Mouse (Mus musculus) heart, embryonic 14.5 days (tissue): Measurements from ENCODE around the gene Ifi202b. TPM values are rescaled to one million over a fixed set of nuclear protein-coding genes. Genes with fewer than 3 reads are reported as not detected.
"Not testable (repeated sequence)": the region's sequence is repeated elsewhere in the genome, so short reads cannot be mapped to it uniquely, and the experiment has no call there.

Experiments used
- ATAC-seq: fragments of 200-750 bp; cut with Nextera tagmentation; 2 replicates; pipeline ENCODE4 v1.8.0; 2017; ENCODE audit warnings: low read depth, moderate TSS enrichment; ENCODE audit not compliant: insufficient number of reproducible peaks, insufficient read depth, low FRiP score
- H3K27ac ChIP-seq, 2 experiments: fragments of 200-500 bp in 1 of 2; fragments of 300-500 bp in 1 of 2; sonication (generic) in 1 of 2; replicated peaks in 1 of 2; 2 replicates each; pipeline ENCODE4 v1.5.1; 2012 to 2014; ENCODE audit warnings: low read depth in 2 of 2, low read length in 2 of 2, control low read depth in 1 of 2, mild to moderate bottlenecking in 1 of 2, mixed read lengths in 1 of 2; ENCODE audit not compliant: control insufficient read depth in 1 of 2, insufficient read depth in 1 of 2
- H3K27me3 ChIP-seq: fragments of 300-500 bp; sonication (generic); 2 replicates; pipeline ENCODE4 v1.6.1; 2014; ENCODE audit warnings: mild to moderate bottlenecking, low read length, control low read depth; ENCODE audit not compliant: control insufficient read depth, insufficient read depth
- H3K36me3 ChIP-seq: fragments of 300-500 bp; sonication (generic); 2 replicates; pipeline ENCODE4 v1.6.1; 2014; ENCODE audit warnings: mild to moderate bottlenecking, control low read depth, low read length, mixed read lengths; ENCODE audit not compliant: control insufficient read depth, insufficient read depth
- H3K4me1 ChIP-seq, 2 experiments: fragments of 200-500 bp in 1 of 2; fragments of 300-500 bp in 1 of 2; sonication (generic) in 1 of 2; 2 replicates each; pipeline ENCODE4 v1.6.1; 2012 to 2014; ENCODE audit warnings: low read length in 2 of 2, control low read depth in 1 of 2, mixed read lengths in 1 of 2; ENCODE audit not compliant: control insufficient read depth in 2 of 2, insufficient read depth in 2 of 2
- H3K4me2 ChIP-seq: fragments of 300-500 bp; sonication (generic); 2 replicates; pipeline ENCODE4 v1.6.1; 2014; ENCODE audit warnings: mild to moderate bottlenecking, low read length
- H3K4me3 ChIP-seq, 2 experiments: fragments of 200-500 bp in 1 of 2; fragments of 300-500 bp in 1 of 2; sonication (generic) in 1 of 2; 2 replicates each; pipeline ENCODE4 v1.5.1; 2012 to 2014; ENCODE audit warnings: low read length in 2 of 2, mild to moderate bottlenecking in 2 of 2, control low read depth in 1 of 2, low read depth in 1 of 2, moderate library complexity in 1 of 2; ENCODE audit not compliant: control insufficient read depth in 1 of 2, insufficient read depth in 1 of 2
- H3K9ac ChIP-seq: fragments of 300-500 bp; sonication (generic); 2 replicates; pipeline ENCODE4 v1.6.1; 2014; ENCODE audit warnings: mild to moderate bottlenecking, low read length
- H3K9me3 ChIP-seq: fragments of 300-500 bp; sonication (generic); 2 replicates; pipeline ENCODE4 v1.6.1; 2016; ENCODE audit warnings: low read length, control low read depth; ENCODE audit not compliant: control insufficient read depth
- WGBS: fragments of 180-500 bp; shearing (Covaris S2); extraction: QIAGEN DNeasy Blood & Tissue Kit; methylation state at CpG from one replicate; pipeline ENCODE4 v1.1.7; 2014; 5-methylcytosine and 5-hydroxymethylcytosine counted together
- polyA plus RNA-seq: library from polyadenylated mRNA; unstranded; fragments of >200 nt; fragmentation: Nextera tagmentation; extraction: Ambion mirVana; gene quantifications from 2 replicates; pipeline ENCODE4 v1.2.1, GENCODE M21; 2014

Gene Ifi202b
- polyA plus RNA-seq, 1 experiment from 2014 or later, result not detected

DNA sequence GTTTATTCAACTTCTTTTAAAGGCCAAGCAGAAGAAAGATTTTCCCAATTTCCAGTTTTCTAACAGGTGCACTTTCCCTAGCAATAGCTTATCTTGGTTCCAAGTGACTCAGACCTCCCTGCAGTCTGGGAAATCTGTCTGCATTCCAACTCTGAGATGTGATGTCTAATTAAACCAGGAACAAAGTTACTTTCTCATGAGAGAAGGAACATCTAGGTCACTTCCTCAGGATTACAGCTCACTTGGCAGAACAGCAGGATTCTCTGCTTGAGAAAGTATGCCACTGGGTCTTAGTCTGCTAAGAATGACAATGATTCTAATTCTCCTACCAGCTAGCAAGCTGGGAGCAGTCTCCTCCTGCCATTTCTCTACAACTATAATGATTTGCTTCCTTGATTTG is 9.4 kb downstream of the Ifi202b start:
- ATAC-seq, result no peak
- no peak overlapping the region for H3K4me2 ChIP-seq
- no peaks in the 10 kb centered on the region for H3K27me3 ChIP-seq
- H3K36me3 ChIP-seq, result no peaks in the 10 kb centered on the region
- no peaks in the 10 kb centered on the region for H3K9me3 ChIP-seq
- H3K4me3 ChIP-seq, result no peak overlapping the region
- no peak overlapping the region for H3K9ac ChIP-seq
- no peak overlapping the region for H3K27ac ChIP-seq
- H3K4me1 ChIP-seq, result no peaks in the 10 kb centered on the region

GRCm38 (mm10) chr1:173961491-173961890 is 21.1 kb downstream of the Ifi202b start:
- ATAC-seq, H3K9me3 ChIP-seq, H3K27ac ChIP-seq, H3K4me2 ChIP-seq, H3K4me1 ChIP-seq, H3K36me3 ChIP-seq, H3K9ac ChIP-seq, H3K4me3 ChIP-seq, H3K27me3 ChIP-seq: not testable (repeated sequence)
- 91% methylated on average over 1 of the region's 1 CpGs for WGBS

DNA sequence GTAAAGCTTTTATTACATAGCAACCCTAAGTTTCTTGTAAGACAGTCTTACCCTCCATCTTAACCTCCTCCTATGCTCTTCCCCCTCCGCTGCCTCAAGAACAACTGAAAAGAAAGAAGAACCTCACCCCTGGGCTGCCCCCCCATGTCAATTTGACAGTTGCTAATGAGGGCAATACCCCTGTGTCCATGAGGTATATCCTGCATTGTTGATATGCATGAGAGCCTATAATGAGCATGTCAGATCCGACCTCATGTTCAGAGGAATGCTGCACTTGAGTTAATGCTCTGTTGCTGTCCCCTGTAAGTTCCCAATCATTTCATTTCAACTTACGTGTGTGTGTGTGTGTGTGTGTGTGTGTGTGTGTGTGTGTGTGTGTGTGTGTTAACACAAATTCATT is 22.5 kb downstream of the Ifi202b start:
- not testable (repeated sequence) for H3K4me2 ChIP-seq, H3K27me3 ChIP-seq, H3K4me3 ChIP-seq, ATAC-seq, H3K4me1 ChIP-seq, H3K36me3 ChIP-seq, H3K27ac ChIP-seq, H3K9ac ChIP-seq, H3K9me3 ChIP-seq
- WGBS, result 55% methylated on average over 3 of the region's 3 CpGs

GRCm38 (mm10) chr1:173955839-173956527 is 26.6 kb downstream of the Ifi202b start:
- H3K36me3 ChIP-seq, H3K4me1 ChIP-seq, H3K27me3 ChIP-seq, H3K9me3 ChIP-seq, H3K9ac ChIP-seq, H3K4me3 ChIP-seq, ATAC-seq, H3K4me2 ChIP-seq, H3K27ac ChIP-seq: not testable (repeated sequence)
- 62% methylated on average over 3 of the region's 3 CpGs for WGBS

DNA sequence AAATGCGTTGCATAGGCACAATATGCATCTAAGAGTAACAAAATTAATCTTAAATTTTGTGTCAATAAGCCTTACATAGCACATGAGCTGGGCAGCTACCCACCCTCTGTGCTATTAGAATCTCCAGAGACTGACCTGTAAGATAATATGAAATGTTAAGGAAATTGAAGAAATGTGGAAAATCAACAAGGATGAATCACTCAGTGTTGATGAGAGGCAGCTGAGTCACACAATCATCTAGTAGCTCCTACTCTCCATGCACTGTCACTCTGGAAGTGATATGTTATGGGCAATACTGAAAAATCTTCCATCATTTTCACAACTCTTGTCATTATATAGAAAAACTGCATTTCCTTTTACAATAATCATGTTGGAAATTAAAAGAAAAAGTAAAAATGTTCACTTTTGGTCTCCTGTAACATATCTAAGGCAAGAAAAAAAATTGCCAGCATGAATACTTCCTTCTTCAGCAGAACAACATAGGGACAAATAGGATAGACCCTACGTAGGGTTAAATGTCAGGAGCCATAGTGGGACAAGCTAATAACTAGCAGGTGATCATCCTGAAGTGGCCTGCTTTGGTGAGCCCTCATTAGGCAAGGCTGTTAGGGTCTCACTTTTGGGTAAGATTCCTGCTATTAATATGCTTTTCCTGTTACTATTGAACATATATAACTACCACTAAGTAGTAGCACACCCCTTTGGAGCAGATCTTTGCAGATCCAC is 27.3 kb downstream of the Ifi202b start:
- Histone ChIP-seq H3K9me3 (no peaks in the 10 kb centered on the region), H3K4me1 (no peaks in the 10 kb centered on the region), H3K27ac (no peak overlapping the region), H3K9ac (no peak overlapping the region), H3K4me2 (no peak overlapping the region), H3K27me3 (no peaks in the 10 kb centered on the region), H3K36me3 (no peaks in the 10 kb centered on the region), H3K4me3 (no peak overlapping the region)
- WGBS, result 77% methylated on average over 2 of the region's 2 CpGs
- no peak for ATAC-seq

DNA sequence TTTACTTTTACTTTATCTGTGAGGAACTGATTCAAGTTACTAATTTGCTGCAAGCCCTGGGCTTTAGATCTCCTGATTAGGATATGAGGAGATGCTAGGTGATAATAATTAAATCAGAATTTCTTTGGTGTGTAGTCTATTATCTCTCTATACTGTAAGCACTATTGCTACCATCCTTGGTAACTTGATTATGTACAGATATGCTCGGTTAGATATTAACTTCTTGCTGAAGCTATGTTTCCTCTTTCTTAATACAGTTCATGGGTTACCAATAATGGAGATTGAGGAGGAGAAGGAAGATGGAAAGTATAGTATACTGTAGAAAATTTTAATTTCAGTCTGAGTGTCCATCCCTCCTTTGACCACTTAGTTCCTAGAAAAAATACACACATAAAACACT is 29.0 kb downstream of the Ifi202b start:
- H3K9ac ChIP-seq, result no peak overlapping the region
- no peak overlapping the region for H3K4me2 ChIP-seq
- H3K27ac ChIP-seq, result no peak overlapping the region
- H3K4me3 ChIP-seq, result no peak overlapping the region
- no peaks in the 10 kb centered on the region for H3K36me3 ChIP-seq
- no peak for ATAC-seq
- H3K9me3 ChIP-seq, result no peaks in the 10 kb centered on the region
- WGBS, result 72% methylated on average over 1 of the region's 1 CpGs
- no peaks in the 10 kb centered on the region for H3K27me3 ChIP-seq
- no peaks in the 10 kb centered on the region for H3K4me1 ChIP-seq

- not testable (repeated sequence) for H3K4me3 ChIP-seq, H3K36me3 ChIP-seq, H3K4me1 ChIP-seq, H3K27ac ChIP-seq, H3K9me3 ChIP-seq, H3K4me2 ChIP-seq, H3K27me3 ChIP-seq, H3K9ac ChIP-seq, ATAC-seq
- 68% methylated on average over 2 of the region's 2 CpGs for WGBS
Observed at GRCm38 (mm10) chr1:173949044-173949443, 33.5 kb downstream of the Ifi202b start.

GRCm38 (mm10) chr1:173942780-173943066 is 39.8 kb downstream of the Ifi202b start:
- not testable (repeated sequence) for H3K4me1 ChIP-seq, H3K4me2 ChIP-seq, ATAC-seq, H3K36me3 ChIP-seq, H3K9me3 ChIP-seq, H3K9ac ChIP-seq, H3K4me3 ChIP-seq, H3K27me3 ChIP-seq, H3K27ac ChIP-seq
